ENCODE assay signal across 23 mouse cellular contexts in the genomic region with DNA sequence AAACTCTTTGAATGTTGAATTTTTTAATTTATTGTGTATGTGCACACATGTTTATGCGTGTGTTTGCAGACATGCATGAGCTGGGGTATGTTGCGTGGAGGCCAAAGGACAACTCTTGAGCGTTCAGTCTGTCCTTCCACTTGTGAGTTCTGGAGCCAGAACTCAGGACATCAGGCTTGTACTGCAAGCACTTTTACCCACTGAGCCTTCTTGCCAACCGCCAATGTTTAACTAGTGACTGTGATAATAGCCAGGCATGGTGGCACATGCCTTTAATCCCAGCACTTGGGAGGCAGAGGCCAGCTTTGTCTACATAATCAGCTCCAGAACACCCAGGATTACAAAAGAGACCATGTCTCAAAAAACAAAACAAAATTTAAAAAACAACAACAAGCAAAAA. TPM values are rescaled to one million over a fixed set of nuclear protein-coding genes. Genes with fewer than 3 reads are reported as not detected.
DNase-seq lines count a peak whose midpoint lies in the region; ATAC-seq lines count a peak whose summit lies in the region.
"Had no signal": no experiment of that assay in that cellular context is flagged by ENCODE, and none has a peak within 500 bp of the region (broad histone marks: within the 10 kb centered on the region; RNA-seq: fewer than 3 reads in every experiment).

No protein-coding gene starts in this region.

- H3K4me2 ChIP-seq in kidney, embryonic 15.5 days: no peak overlapping the region
- H3K4me2 ChIP-seq in kidney, embryonic 16.5 days (replicated peaks; ENCODE audit: low read depth, low read length): no peak overlapping the region
- H3K4me2 ChIP-seq: embryonic facial prominence, embryonic 13.5 days; forebrain, embryonic 13.5 days; heart, embryonic 13.5 days; hindbrain, embryonic 12.5 days had no signal

- DNase-seq in kidney, adult 18-20 months: peak; percentile 50
- DNase-seq in kidney, postnatal 25 days: peak; percentile 41 to 68
- peak; percentile 13 to 21 for DNase-seq in urinary bladder, postnatal 36 days (ENCODE audit: low spot score in 2 of 2)
- DNase-seq in urinary bladder, postnatal 25 days (ENCODE audit: low spot score): no peak
- no peak for DNase-seq in frontal cortex, postnatal 36 days (ENCODE audit: low spot score in 2 of 2)
- DNase-seq: adrenal gland, adult 2 months; adrenal gland, postnatal 25 days; cerebellum, adult 18-20 months; cerebellum, adult 9-11 months; cerebellum, postnatal 36 days; forebrain, postnatal 0 days; gastrocnemius, adult 2 months; gastrocnemius, postnatal 25 days; heart, postnatal 36 days had no signal

- 92% methylated on average over 4 of the region's 4 CpGs for WGBS in kidney, embryonic 15.5 days
- WGBS in kidney, embryonic 16.5 days: 93% methylated on average over 4 of the region's 4 CpGs

- H3K36me3 ChIP-seq in kidney, embryonic 15.5 days: no peaks in the 10 kb centered on the region
- no peaks in the 10 kb centered on the region for H3K36me3 ChIP-seq in kidney, embryonic 16.5 days (ENCODE audit: insufficient read depth, low read length)
- H3K36me3 ChIP-seq: heart, embryonic 13.5 days had no signal

- no peaks in the 10 kb centered on the region for H3K4me1 ChIP-seq in kidney, embryonic 15.5 days
- no peaks in the 10 kb centered on the region for H3K4me1 ChIP-seq in kidney, embryonic 16.5 days (ENCODE audit: insufficient read depth, low read length)
- H3K4me1 ChIP-seq: embryonic facial prominence, embryonic 13.5 days; forebrain, embryonic 13.5 days; heart, embryonic 13.5 days; hindbrain, embryonic 12.5 days had no signal

- H3K4me3 ChIP-seq in kidney, embryonic 15.5 days (replicated peaks): no peak overlapping the region
- H3K4me3 ChIP-seq in kidney, embryonic 16.5 days (ENCODE audit: low read length): no peak overlapping the region
- H3K4me3 ChIP-seq: embryonic facial prominence, embryonic 13.5 days; forebrain, embryonic 13.5 days; gastrocnemius, adult 2 months; heart, embryonic 13.5 days; hindbrain, embryonic 12.5 days had no signal

- H3K9me3 ChIP-seq in kidney, embryonic 15.5 days (replicated peaks): no peaks in the 10 kb centered on the region
- H3K9me3 ChIP-seq in kidney, embryonic 16.5 days (ENCODE audit: low read length): no peaks in the 10 kb centered on the region
- H3K9me3 ChIP-seq: embryonic facial prominence, embryonic 13.5 days; forebrain, embryonic 13.5 days; heart, embryonic 13.5 days; hindbrain, embryonic 12.5 days had no signal

- ATAC-seq in kidney, embryonic 15.5 days (replicated peaks; ENCODE audit: low FRiP score): no peak
- no peak for ATAC-seq in kidney, embryonic 16.5 days (ENCODE audit: low FRiP score, low TSS enrichment)
- ATAC-seq: activated CD4-positive, CD25-positive, alpha-beta regulatory T cell, adult 4 months; forebrain, embryonic 13.5 days; forebrain, postnatal 0 days; Patski had no signal

- no peak overlapping the region for H3K27ac ChIP-seq in kidney, embryonic 15.5 days
- no peak overlapping the region for H3K27ac ChIP-seq in kidney, embryonic 16.5 days (ENCODE audit: low read length)
- H3K27ac ChIP-seq: embryonic facial prominence, embryonic 13.5 days; forebrain, embryonic 13.5 days; gastrocnemius, adult 2 months; heart, embryonic 13.5 days; hindbrain, embryonic 12.5 days had no signal

- H3K27me3 ChIP-seq in kidney, embryonic 15.5 days: no peaks in the 10 kb centered on the region
- H3K27me3 ChIP-seq in kidney, embryonic 16.5 days (ENCODE audit: insufficient read depth, low read length): no peaks in the 10 kb centered on the region
- H3K27me3 ChIP-seq: CH12.LX; embryonic facial prominence, embryonic 13.5 days; forebrain, embryonic 13.5 days; heart, embryonic 13.5 days; hindbrain, embryonic 12.5 days; Patski had no signal

- no peak overlapping the region for H3K9ac ChIP-seq in kidney, embryonic 15.5 days
- no peak overlapping the region for H3K9ac ChIP-seq in kidney, embryonic 16.5 days (replicated peaks; ENCODE audit: low read length)
- H3K9ac ChIP-seq: embryonic facial prominence, embryonic 13.5 days; forebrain, embryonic 13.5 days; forebrain, postnatal 0 days; heart, embryonic 13.5 days; hindbrain, embryonic 12.5 days had no signal

RNA-seq across cellular contexts. Expression of a gene that starts 8.5 kb away (rescaled TPM):
- polyA plus RNA-seq in kidney, embryonic 15.5 days (2015; fragmentation: Nextera tagmentation; extraction: Ambion mirVana): 317 and 331 TPM in 2 replicates
- polyA plus RNA-seq in kidney, embryonic 16.5 days (2015; fragmentation: Nextera tagmentation; extraction: Ambion mirVana): 319 and 335 TPM in 2 replicates

RNA-seq across cellular contexts. Expression of a gene that starts 8.7 kb away (rescaled TPM):
- polyA plus RNA-seq in kidney, embryonic 15.5 days (2015; fragmentation: Nextera tagmentation; extraction: Ambion mirVana): 1.4 TPM in 2 replicates
- polyA plus RNA-seq in kidney, embryonic 16.5 days (2015; fragmentation: Nextera tagmentation; extraction: Ambion mirVana): 0.96 and 1.6 TPM in 2 replicates
- polyA plus RNA-seq: activated CD4-positive, CD25-positive, alpha-beta regulatory T cell, adult 4 months; adrenal gland, adult 2 months had no signal

RNA-seq across cellular contexts. Expression of a gene that starts 25.0 kb away (rescaled TPM):
- polyA plus RNA-seq in kidney, embryonic 15.5 days (2015; fragmentation: Nextera tagmentation; extraction: Ambion mirVana): 9.0 and 9.5 TPM in 2 replicates
- 12.9 and 14.0 TPM in 2 replicates for polyA plus RNA-seq in kidney, embryonic 16.5 days (2015; fragmentation: Nextera tagmentation; extraction: Ambion mirVana)

RNA-seq across cellular contexts. Expression of a gene that starts 38.6 kb away (rescaled TPM):
- polyA plus RNA-seq in kidney, embryonic 15.5 days (2015; fragmentation: Nextera tagmentation; extraction: Ambion mirVana): 1.0 and 1.1 TPM in 2 replicates
- polyA plus RNA-seq in kidney, embryonic 16.5 days (2015; fragmentation: Nextera tagmentation; extraction: Ambion mirVana): 0.40 and 0.91 TPM in 2 replicates
- polyA plus RNA-seq: activated CD4-positive, CD25-positive, alpha-beta regulatory T cell, adult 4 months had no signal

Comparison
In these comparisons a context has a peak if more than half of its experiments do, and no peak if none do; other contexts are left out.
1. DNase-seq: peak in kidney, adult 18-20 months (single experiment), kidney, postnatal 25 days (2 of 2) and urinary bladder, postnatal 36 days (2 of 2); none in urinary bladder, postnatal 25 days (single experiment) and frontal cortex, postnatal 36 days (0 of 2).